Mouse (Mus musculus): ENCODE results near the gene Dnajc21.

Gene Dnajc21

GRCm38 (mm10) chr15:10426545-10427266 is 43.6 kb downstream of the Dnajc21 start:
- no peak for DNase-seq

DNA sequence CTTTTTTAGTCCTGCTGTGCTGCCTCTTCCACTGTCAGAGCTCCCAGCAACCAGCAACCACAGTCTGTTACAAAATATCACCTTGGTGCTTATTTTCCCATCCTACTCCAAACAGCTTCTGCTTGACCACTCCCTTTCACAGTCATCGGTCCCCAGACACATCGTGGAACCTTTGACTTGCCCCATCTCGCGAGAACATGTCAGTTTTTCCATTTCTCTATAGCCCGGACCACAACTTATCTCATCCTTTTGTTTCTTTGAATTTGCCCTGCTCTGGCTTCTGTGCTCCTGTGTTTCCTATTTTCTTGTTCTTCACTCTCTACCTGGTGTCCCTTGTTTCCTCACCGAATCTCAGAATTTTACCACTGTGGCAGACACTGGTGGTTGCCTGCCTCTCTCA is 44.2 kb downstream of the Dnajc21 start:
- no peak for DNase-seq

DNA sequence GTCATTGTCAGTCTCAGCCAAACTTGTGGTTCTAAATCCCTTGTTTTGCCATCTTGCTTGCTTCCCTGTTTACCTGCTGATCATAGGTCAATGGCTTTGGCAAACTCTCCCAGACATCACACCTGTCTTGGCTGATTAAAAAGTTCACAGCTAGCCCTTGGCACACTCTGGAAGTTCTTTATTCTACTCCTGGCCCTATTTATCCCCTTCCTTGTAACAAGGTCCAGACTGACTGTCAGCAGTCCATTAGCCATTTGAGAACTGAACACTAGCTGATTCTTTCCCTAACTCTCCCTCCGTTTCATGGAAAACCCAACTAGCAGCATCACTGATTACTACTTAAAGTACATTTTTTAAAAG is 48.6 kb downstream of the Dnajc21 start:
- no peak for DNase-seq

GRCm38 (mm10) chr15:10421138-10421784 is 49.1 kb downstream of the Dnajc21 start:
- DNase-seq, result no peak

GRCm38 (mm10) chr15:10413656-10414055 is 56.7 kb downstream of the Dnajc21 start:
- DNase-seq, result no peak

DNA sequence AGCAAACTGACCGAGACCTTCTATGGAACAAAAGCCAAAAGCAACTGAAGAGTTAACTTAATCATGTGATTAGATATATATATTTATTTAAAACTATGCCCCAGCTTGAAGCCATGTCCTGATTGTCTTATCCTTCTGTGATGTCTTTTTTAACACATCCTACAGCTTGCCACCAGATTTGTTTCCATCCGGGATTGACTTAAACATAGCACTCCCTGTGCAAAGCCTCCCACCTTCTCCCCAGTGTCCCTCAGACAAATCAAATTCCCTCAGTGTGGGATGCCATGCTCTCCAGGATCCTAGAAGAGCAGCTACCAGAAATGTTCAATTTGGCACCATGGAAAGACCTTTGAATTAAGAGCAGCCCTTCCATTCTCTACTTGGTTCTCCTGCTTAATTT is 59.4 kb downstream of the Dnajc21 start:
- no peak for DNase-seq

DNA sequence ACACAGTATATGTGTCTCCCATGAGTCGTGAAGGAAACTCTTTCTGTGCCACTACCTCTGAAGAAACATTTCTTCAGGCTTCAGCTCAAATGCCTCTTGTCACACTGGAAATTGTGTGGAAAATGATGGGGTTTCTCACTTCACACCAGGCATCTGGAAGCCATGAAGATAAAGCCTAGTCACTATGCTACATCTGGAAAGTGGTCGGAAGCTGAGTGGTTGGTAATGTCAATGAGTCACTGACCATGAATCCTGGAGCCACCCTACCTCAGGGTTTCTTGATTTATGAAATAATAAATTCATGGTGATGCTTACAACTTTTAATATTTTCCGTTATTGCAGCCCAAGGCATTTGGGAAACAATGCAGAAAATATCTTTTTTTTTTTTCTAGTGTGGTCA is 60.5 kb downstream of the Dnajc21 start:
- no peak for DNase-seq

GRCm38 (mm10) chr15:10400415-10400814 is 69.9 kb downstream of the Dnajc21 start:
- DNase-seq, result no peak

DNA sequence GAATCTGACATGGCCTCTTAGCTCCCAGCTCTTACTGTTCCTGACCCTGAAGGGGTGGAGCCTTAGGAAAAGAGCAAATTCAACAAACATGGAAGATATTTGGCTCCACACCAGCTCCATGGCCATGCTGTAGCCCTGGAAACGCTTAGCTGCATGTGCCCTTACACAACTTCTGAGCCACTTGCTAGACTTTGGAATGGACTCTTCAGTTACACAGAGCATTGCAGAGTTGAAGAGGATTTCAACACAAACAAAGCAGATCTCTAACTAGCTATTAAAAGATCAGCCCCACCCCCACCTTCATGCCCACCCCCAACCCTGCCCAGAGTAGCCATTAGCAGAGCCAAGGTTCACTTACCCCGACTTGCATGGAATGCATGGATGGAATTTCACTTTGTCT is 70.5 kb downstream of the Dnajc21 start:
- no peak for DNase-seq
